Mouse (Mus musculus): ENCODE measurements around the gene Gm28729. TPM values are rescaled to one million over a fixed set of nuclear protein-coding genes. Genes with fewer than 3 reads are reported as not detected.

The Gm28729 gene
- polyA plus RNA-seq, 1 experiment, result not detected

DNA sequence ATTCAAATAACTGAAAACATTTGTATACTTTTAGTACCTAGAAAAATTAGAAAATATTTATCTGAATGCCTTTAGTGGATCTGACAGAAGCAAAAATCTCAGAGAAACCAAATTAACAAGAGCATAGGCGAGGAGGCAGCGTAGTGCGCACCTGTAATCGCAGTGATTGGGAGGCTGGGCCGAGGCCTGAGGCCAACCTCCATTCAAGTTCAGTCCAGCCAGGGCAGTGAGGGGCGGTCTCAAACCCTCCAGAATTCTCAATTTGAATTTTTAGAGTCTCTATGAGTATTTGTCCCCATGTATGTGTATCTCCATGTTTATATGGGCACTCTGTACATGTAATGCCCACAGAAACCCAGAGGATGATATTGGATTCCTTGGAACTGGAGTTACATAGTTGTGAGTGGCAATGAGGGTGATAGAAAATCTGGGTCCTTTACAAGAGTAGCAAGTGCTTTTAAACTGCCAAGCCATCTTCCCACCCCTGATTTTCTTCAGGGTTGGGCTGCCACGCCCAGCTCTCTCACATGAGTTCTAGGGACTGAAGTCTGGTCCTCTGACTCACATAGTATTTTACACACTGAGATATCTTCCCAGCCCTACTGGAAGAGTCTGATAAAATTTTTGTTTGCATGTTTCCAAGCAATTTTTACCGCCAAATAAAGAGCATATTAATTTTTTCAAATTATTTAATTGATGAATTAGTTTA lies 54.6 kb downstream of the Gm28729 start:
- TF ChIP-seq E2F4 (IDR thresholded peaks at IDR 0.05; ENCODE audit: insufficient read depth), result no peak
- no peak for TF ChIP-seq CEBPB (IDR thresholded peaks at IDR 0.05; ENCODE audit: insufficient read depth, poor library complexity, severe bottlenecking)
- no peak for TF ChIP-seq MYOG (IDR thresholded peaks at IDR 0.05; ENCODE audit: control insufficient read depth in 1 of 3, insufficient read depth in 1 of 3, insufficient read length in 2 of 3, low read depth in 2 of 3)
- TF ChIP-seq TCF3 (IDR thresholded peaks at IDR 0.05; ENCODE audit: insufficient read length, low read depth), result no peak
- no peak for TF ChIP-seq TCF12 (IDR thresholded peaks at IDR 0.05; ENCODE audit: insufficient read depth, poor library complexity, severe bottlenecking)
- no peak for TF ChIP-seq USF1 (IDR thresholded peaks at IDR 0.05; ENCODE audit: low read depth)
- TF ChIP-seq POLR2A (IDR thresholded peaks at IDR 0.05; ENCODE audit: insufficient read length, low read depth), result no peak
- no peak for TF ChIP-seq POLR2AphosphoS2 (IDR thresholded peaks at IDR 0.05; ENCODE audit: insufficient read length, low read depth)
- no peak for TF ChIP-seq SRF (IDR thresholded peaks at IDR 0.05; ENCODE audit: control insufficient read depth, insufficient read length, low read depth)
- no peak for TF ChIP-seq MYOD1 (IDR thresholded peaks at IDR 0.05; ENCODE audit: control insufficient read depth in 1 of 3, insufficient read length in 2 of 3, low read depth in 2 of 3)
- TF ChIP-seq MAX (IDR thresholded peaks at IDR 0.05; ENCODE audit: low read depth), result no peak
- TF ChIP-seq REST (IDR thresholded peaks at IDR 0.05; ENCODE audit: insufficient read depth, insufficient read length), result no peak
- no peak overlapping the region for H3K4me2 ChIP-seq (ENCODE audit: low read depth)
- peaks cover 22% of the 10 kb centered on the region for H3K79me2 ChIP-seq (ENCODE audit: control insufficient read depth, insufficient read depth)
- H3K36me3 ChIP-seq (ENCODE audit: control insufficient read depth, insufficient read depth), result peaks cover 21% of the 10 kb centered on the region
- no peak overlapping the region for H3ac ChIP-seq (ENCODE audit: control insufficient read depth, insufficient read length)
- H3K27me3 ChIP-seq (ENCODE audit: control insufficient read depth, insufficient read depth, insufficient read length), result no peaks in the 10 kb centered on the region
- H3K4me3 ChIP-seq, result no peak overlapping the region

GRCm38 (mm10) chr9:96469556-96470265 lies 55.4 kb downstream of the Gm28729 start:
- peaks cover 15% of the 10 kb centered on the region for H3K79me2 ChIP-seq (ENCODE audit: control insufficient read depth, insufficient read depth)
- H3K27me3 ChIP-seq (ENCODE audit: control insufficient read depth, insufficient read depth, insufficient read length), result no peaks in the 10 kb centered on the region
- no peak for TF ChIP-seq USF1 (IDR thresholded peaks at IDR 0.05; ENCODE audit: low read depth)
- no peak for TF ChIP-seq CEBPB (IDR thresholded peaks at IDR 0.05; ENCODE audit: insufficient read depth, poor library complexity, severe bottlenecking)
- no peak for TF ChIP-seq TCF3 (IDR thresholded peaks at IDR 0.05; ENCODE audit: insufficient read length, low read depth)
- no peak for TF ChIP-seq MYOD1 (IDR thresholded peaks at IDR 0.05; ENCODE audit: control insufficient read depth in 1 of 3, insufficient read length in 2 of 3, low read depth in 2 of 3)
- TF ChIP-seq E2F4 (IDR thresholded peaks at IDR 0.05; ENCODE audit: insufficient read depth), result no peak
- no peak for TF ChIP-seq MAX (IDR thresholded peaks at IDR 0.05; ENCODE audit: low read depth)
- TF ChIP-seq MYOG (IDR thresholded peaks at IDR 0.05; ENCODE audit: control insufficient read depth in 1 of 3, insufficient read depth in 1 of 3, insufficient read length in 2 of 3, low read depth in 2 of 3), result no peak
- TF ChIP-seq REST (IDR thresholded peaks at IDR 0.05; ENCODE audit: insufficient read depth, insufficient read length), result no peak
- no peak for TF ChIP-seq POLR2AphosphoS2 (IDR thresholded peaks at IDR 0.05; ENCODE audit: insufficient read length, low read depth)
- TF ChIP-seq POLR2A (IDR thresholded peaks at IDR 0.05; ENCODE audit: insufficient read length, low read depth), result no peak
- TF ChIP-seq TCF12 (IDR thresholded peaks at IDR 0.05; ENCODE audit: insufficient read depth, poor library complexity, severe bottlenecking), result no peak
- TF ChIP-seq SRF (IDR thresholded peaks at IDR 0.05; ENCODE audit: control insufficient read depth, insufficient read length, low read depth), result no peak
- H3K36me3 ChIP-seq (ENCODE audit: control insufficient read depth, insufficient read depth), result peaks cover 21% of the 10 kb centered on the region
- H3K4me2 ChIP-seq (ENCODE audit: low read depth), result no peak overlapping the region
- H3K4me3 ChIP-seq, result no peak overlapping the region
- no peak overlapping the region for H3ac ChIP-seq (ENCODE audit: control insufficient read depth, insufficient read length)

GRCm38 (mm10) chr9:96463708-96464107 lies 61.4 kb downstream of the Gm28729 start:
- Histone ChIP-seq H3ac (ENCODE audit: control insufficient read depth, insufficient read length) (no peak overlapping the region), H3K4me3 (no peak overlapping the region), H3K36me3 (ENCODE audit: control insufficient read depth, insufficient read depth) (peaks cover 12% of the 10 kb centered on the region), H3K4me2 (ENCODE audit: low read depth) (no peak overlapping the region), H3K79me2 (ENCODE audit: control insufficient read depth, insufficient read depth) (no peaks in the 10 kb centered on the region), H3K27me3 (ENCODE audit: control insufficient read depth, insufficient read depth, insufficient read length) (no peaks in the 10 kb centered on the region)
- TF ChIP-seq E2F4 (IDR thresholded peaks at IDR 0.05; ENCODE audit: insufficient read depth) (no peak), MAX (IDR thresholded peaks at IDR 0.05; ENCODE audit: low read depth) (no peak), SRF (IDR thresholded peaks at IDR 0.05; ENCODE audit: control insufficient read depth, insufficient read length, low read depth) (no peak), MYOG (IDR thresholded peaks at IDR 0.05; ENCODE audit: control insufficient read depth in 1 of 3, insufficient read depth in 1 of 3, insufficient read length in 2 of 3, low read depth in 2 of 3) (no peak), POLR2AphosphoS2 (IDR thresholded peaks at IDR 0.05; ENCODE audit: insufficient read length, low read depth) (no peak)

GRCm38 (mm10) chr9:96461607-96462006 lies 63.5 kb downstream of the Gm28729 start:
- TF ChIP-seq SRF (IDR thresholded peaks at IDR 0.05; ENCODE audit: control insufficient read depth, insufficient read length, low read depth), result no peak
- TF ChIP-seq REST (IDR thresholded peaks at IDR 0.05; ENCODE audit: insufficient read depth, insufficient read length), result no peak
- TF ChIP-seq MYOD1 (IDR thresholded peaks at IDR 0.05; ENCODE audit: control insufficient read depth in 1 of 3, insufficient read length in 2 of 3, low read depth in 2 of 3), result no peak
- no peak for TF ChIP-seq POLR2A (IDR thresholded peaks at IDR 0.05; ENCODE audit: insufficient read length, low read depth)
- TF ChIP-seq TCF12 (IDR thresholded peaks at IDR 0.05; ENCODE audit: insufficient read depth, poor library complexity, severe bottlenecking), result no peak
- TF ChIP-seq E2F4 (IDR thresholded peaks at IDR 0.05; ENCODE audit: insufficient read depth), result no peak
- TF ChIP-seq CEBPB (IDR thresholded peaks at IDR 0.05; ENCODE audit: insufficient read depth, poor library complexity, severe bottlenecking), result no peak
- TF ChIP-seq TCF3 (IDR thresholded peaks at IDR 0.05; ENCODE audit: insufficient read length, low read depth), result no peak
- no peak for TF ChIP-seq MAX (IDR thresholded peaks at IDR 0.05; ENCODE audit: low read depth)
- no peak for TF ChIP-seq POLR2AphosphoS2 (IDR thresholded peaks at IDR 0.05; ENCODE audit: insufficient read length, low read depth)
- TF ChIP-seq USF1 (IDR thresholded peaks at IDR 0.05; ENCODE audit: low read depth), result no peak
- no peak for TF ChIP-seq MYOG (IDR thresholded peaks at IDR 0.05; ENCODE audit: control insufficient read depth in 1 of 3, insufficient read depth in 1 of 3, insufficient read length in 2 of 3, low read depth in 2 of 3)
- Histone ChIP-seq H3K36me3 (ENCODE audit: control insufficient read depth, insufficient read depth) (peaks cover 6% of the 10 kb centered on the region), H3K4me3 (no peak overlapping the region), H3ac (ENCODE audit: control insufficient read depth, insufficient read length) (no peak overlapping the region), H3K27me3 (ENCODE audit: control insufficient read depth, insufficient read depth, insufficient read length) (no peaks in the 10 kb centered on the region), H3K4me2 (ENCODE audit: low read depth) (no peak overlapping the region), H3K79me2 (ENCODE audit: control insufficient read depth, insufficient read depth) (no peaks in the 10 kb centered on the region)

Data from myocyte (in vitro differentiated cells).